Mouse (Mus musculus): Measurements from ENCODE around the gene 1110032F04Rik. TPM values are rescaled to one million over a fixed set of nuclear protein-coding genes. Genes with fewer than 3 reads are reported as not detected.

Gene 1110032F04Rik
- polyA plus RNA-seq, 1 experiment from 2014 or later = 0.30 TPM

DNA sequence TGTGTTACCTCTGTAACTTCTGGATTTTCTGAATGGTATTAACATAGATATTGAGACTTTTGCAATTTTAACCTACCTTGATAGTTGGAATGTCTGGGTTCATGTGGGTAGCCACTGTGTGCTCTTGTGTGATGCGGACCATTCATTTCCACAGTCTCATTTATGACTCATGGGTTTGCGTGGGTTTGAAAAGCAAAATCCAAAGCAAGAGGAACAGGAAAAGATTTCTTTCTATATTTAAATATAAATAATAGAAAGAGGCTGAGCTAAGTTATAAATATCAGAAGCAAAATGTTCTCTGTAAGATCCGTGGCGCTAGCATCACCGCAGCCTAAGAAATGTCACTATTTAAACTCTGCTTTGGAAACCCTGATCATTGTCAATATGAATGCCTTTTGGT, 41.7 kb upstream of the 1110032F04Rik start:
- Histone ChIP-seq H3K9ac (ENCODE audit: low read length) (no peak overlapping the region), H3K4me2 (replicated peaks; ENCODE audit: low read depth) (no peak overlapping the region), H3K4me1 (replicated peaks; ENCODE audit: control insufficient read depth, insufficient read depth) (no peaks in the 10 kb centered on the region), H3K36me3 (ENCODE audit: control insufficient read depth, insufficient read depth, low read length) (no peaks in the 10 kb centered on the region), H3K27me3 (ENCODE audit: control insufficient read depth, insufficient read depth, low read length) (no peaks in the 10 kb centered on the region), H3K9me3 (ENCODE audit: control insufficient read depth, low read length) (no peaks in the 10 kb centered on the region), H3K27ac (replicated peaks) (no peak overlapping the region), H3K4me3 (ENCODE audit: low read depth, low read length) (no peak overlapping the region)
- 72% methylated on average over 5 of the region's 5 CpGs for WGBS
- ATAC-seq (ENCODE audit: low FRiP score, low TSS enrichment) (no peak), DNase-seq (ENCODE audit: low spot score) (no peak)
- TF ChIP-seq CTCF (IDR thresholded peaks at IDR 0.05; ENCODE audit: low read depth) (no peak), EP300 (optimal IDR thresholded peaks at IDR 0.05) (no peak)

DNA sequence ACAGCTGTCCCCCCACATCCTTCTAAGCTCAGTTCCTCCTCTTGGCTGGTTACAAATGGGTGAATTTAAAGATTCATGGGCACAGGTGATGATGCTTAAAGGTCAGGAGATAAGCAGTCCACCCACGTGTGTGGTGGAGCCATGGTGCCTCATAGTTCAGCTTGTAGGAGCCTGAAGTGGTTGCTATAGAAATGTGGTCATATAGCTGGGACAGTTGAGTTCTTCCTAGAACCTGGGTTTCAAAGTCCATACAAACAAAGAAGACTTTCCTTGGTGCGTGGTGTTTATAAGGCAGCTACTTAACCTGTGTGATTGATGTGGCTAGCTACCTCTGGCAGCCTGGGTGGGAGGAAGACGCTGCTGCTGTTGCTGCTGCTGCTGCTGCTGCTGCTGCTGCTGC, 39.4 kb upstream of the 1110032F04Rik start:
- ATAC-seq (ENCODE audit: low FRiP score, low TSS enrichment) (no peak), DNase-seq (ENCODE audit: low spot score) (no peak)
- Histone ChIP-seq H3K4me2 (replicated peaks; ENCODE audit: low read depth) (no peak overlapping the region), H3K9me3 (ENCODE audit: control insufficient read depth, low read length) (no peaks in the 10 kb centered on the region), H3K4me3 (ENCODE audit: low read depth, low read length) (no peak overlapping the region), H3K4me1 (replicated peaks; ENCODE audit: control insufficient read depth, insufficient read depth) (no peaks in the 10 kb centered on the region), H3K27me3 (ENCODE audit: control insufficient read depth, insufficient read depth, low read length) (no peaks in the 10 kb centered on the region), H3K27ac (replicated peaks) (no peak overlapping the region), H3K36me3 (ENCODE audit: control insufficient read depth, insufficient read depth, low read length) (no peaks in the 10 kb centered on the region), H3K9ac (ENCODE audit: low read length) (no peak overlapping the region)
- TF ChIP-seq CTCF (IDR thresholded peaks at IDR 0.05; ENCODE audit: low read depth) (no peak), EP300 (optimal IDR thresholded peaks at IDR 0.05) (no peak)
- WGBS = 50% methylated on average over 3 of the region's 3 CpGs

DNA sequence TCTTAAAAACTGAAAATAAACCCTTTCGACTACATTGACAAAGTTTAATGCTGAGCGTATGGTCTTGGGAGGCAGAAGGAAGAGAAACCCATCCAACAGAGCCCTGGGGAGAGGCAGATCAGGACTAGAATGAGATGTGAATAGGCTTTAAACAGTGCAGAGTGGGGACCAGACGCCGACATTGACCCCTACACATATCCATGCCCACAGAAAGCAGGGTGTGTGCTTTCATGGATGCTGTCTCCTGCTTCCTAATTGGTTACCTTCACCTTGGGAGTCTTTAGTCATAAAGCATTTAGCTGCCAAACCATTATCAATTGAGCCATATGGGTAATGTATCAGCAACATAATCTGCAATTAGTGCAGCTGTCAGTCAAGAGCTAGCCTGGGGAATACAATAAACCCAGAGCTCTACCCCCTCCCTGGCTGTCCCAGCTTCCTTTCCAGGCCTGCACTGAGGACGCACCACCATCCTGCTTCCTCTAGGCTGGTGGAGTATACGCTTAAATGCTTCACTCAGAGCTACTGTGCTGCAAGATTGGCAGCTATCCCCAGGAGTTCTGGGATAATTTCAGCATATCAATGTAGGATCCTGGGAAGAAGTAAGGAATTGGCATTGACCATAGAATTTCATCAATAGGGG, 32.4 kb upstream of the 1110032F04Rik start:
- no peak overlapping the region for H3K4me2 ChIP-seq (replicated peaks; ENCODE audit: low read depth)
- no peak overlapping the region for H3K4me3 ChIP-seq (ENCODE audit: low read depth, low read length)
- no peak overlapping the region for H3K27ac ChIP-seq (replicated peaks)
- ATAC-seq (ENCODE audit: low FRiP score, low TSS enrichment) (no peak), DNase-seq (ENCODE audit: low spot score) (no peak)
- no peak for TF ChIP-seq EP300 (optimal IDR thresholded peaks at IDR 0.05)
- TF ChIP-seq CTCF (IDR thresholded peaks at IDR 0.05; ENCODE audit: low read depth) = no peak
- 88% methylated on average over 6 of the region's 6 CpGs for WGBS
- H3K9me3 ChIP-seq (ENCODE audit: control insufficient read depth, low read length) = no peaks in the 10 kb centered on the region
- H3K27me3 ChIP-seq (ENCODE audit: control insufficient read depth, insufficient read depth, low read length) = no peaks in the 10 kb centered on the region
- H3K36me3 ChIP-seq (ENCODE audit: control insufficient read depth, insufficient read depth, low read length) = no peaks in the 10 kb centered on the region
- no peak overlapping the region for H3K9ac ChIP-seq (ENCODE audit: low read length)
- no peaks in the 10 kb centered on the region for H3K4me1 ChIP-seq (replicated peaks; ENCODE audit: control insufficient read depth, insufficient read depth)

DNA sequence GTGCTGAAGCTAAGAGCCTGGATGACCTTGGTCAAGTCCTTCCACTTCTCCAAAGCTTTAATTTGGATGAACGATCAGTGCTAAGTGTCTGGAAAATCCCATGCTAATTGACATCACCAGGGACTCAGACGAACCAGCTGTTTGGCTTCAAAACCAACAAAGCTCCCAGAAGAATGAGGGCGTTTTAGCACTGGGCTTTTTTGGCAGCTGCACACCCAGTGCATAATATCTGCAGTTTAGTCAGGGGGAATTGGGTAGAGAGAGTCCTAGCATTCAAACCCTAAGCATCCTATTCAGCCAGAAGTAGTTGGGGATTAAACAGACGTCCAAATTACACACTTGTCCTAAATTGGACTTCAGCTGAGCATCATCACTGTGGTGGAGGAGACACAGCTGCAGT, 29.2 kb upstream of the 1110032F04Rik start:
- WGBS = 32% methylated on average over 4 of the region's 4 CpGs
- no peak overlapping the region for H3K9ac ChIP-seq (ENCODE audit: low read length)

DNA sequence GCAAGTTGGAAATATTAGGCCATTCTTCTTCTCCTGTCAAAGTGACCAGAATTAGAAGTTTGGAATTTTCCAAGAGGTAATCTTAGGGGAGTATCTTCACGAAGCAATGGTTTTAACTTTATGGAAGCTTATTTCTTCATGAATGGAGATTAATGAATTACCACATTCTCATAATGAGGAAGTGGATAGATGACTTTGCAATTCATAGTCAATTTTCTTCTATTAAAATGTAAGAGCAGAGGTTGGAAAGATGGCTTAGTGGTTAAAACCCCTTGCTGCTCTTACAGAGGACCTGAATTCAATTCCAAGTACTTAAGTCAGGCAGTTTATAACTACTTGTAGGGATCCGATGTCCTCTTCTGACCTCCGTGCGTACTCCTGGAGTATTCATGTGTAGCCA, 25.4 kb upstream of the 1110032F04Rik start:
- no peak overlapping the region for H3K4me2 ChIP-seq (replicated peaks; ENCODE audit: low read depth)
- H3K9me3 ChIP-seq (ENCODE audit: control insufficient read depth, low read length) = no peaks in the 10 kb centered on the region
- TF ChIP-seq CTCF (IDR thresholded peaks at IDR 0.05; ENCODE audit: low read depth) (no peak), EP300 (optimal IDR thresholded peaks at IDR 0.05) (no peak)
- DNase-seq (ENCODE audit: low spot score) (no peak), ATAC-seq (ENCODE audit: low FRiP score, low TSS enrichment) (no peak)
- 90% methylated on average over 4 of the region's 4 CpGs for WGBS
- no peaks in the 10 kb centered on the region for H3K27me3 ChIP-seq (ENCODE audit: control insufficient read depth, insufficient read depth, low read length)
- H3K9ac ChIP-seq (ENCODE audit: low read length) = no peak overlapping the region
- no peak overlapping the region for H3K27ac ChIP-seq (replicated peaks)
- H3K4me1 ChIP-seq (replicated peaks; ENCODE audit: control insufficient read depth, insufficient read depth) = no peaks in the 10 kb centered on the region
- no peak overlapping the region for H3K4me3 ChIP-seq (ENCODE audit: low read depth, low read length)
- no peaks in the 10 kb centered on the region for H3K36me3 ChIP-seq (ENCODE audit: control insufficient read depth, insufficient read depth, low read length)

More for the DNA sequence above, 29.2 kb upstream of the 1110032F04Rik start:
- Histone ChIP-seq H3K27me3 (ENCODE audit: control insufficient read depth, insufficient read depth, low read length) (no peaks in the 10 kb centered on the region), H3K27ac (replicated peaks) (no peak overlapping the region), H3K4me1 (replicated peaks; ENCODE audit: control insufficient read depth, insufficient read depth) (no peaks in the 10 kb centered on the region), H3K4me3 (ENCODE audit: low read depth, low read length) (no peak overlapping the region), H3K9me3 (ENCODE audit: control insufficient read depth, low read length) (no peaks in the 10 kb centered on the region), H3K4me2 (replicated peaks; ENCODE audit: low read depth) (no peak overlapping the region), H3K36me3 (ENCODE audit: control insufficient read depth, insufficient read depth, low read length) (no peaks in the 10 kb centered on the region)
- TF ChIP-seq CTCF (IDR thresholded peaks at IDR 0.05; ENCODE audit: low read depth) (no peak), EP300 (optimal IDR thresholded peaks at IDR 0.05) (no peak)
- DNase-seq (ENCODE audit: low spot score) (no peak), ATAC-seq (ENCODE audit: low FRiP score, low TSS enrichment) (no peak)

DNA sequence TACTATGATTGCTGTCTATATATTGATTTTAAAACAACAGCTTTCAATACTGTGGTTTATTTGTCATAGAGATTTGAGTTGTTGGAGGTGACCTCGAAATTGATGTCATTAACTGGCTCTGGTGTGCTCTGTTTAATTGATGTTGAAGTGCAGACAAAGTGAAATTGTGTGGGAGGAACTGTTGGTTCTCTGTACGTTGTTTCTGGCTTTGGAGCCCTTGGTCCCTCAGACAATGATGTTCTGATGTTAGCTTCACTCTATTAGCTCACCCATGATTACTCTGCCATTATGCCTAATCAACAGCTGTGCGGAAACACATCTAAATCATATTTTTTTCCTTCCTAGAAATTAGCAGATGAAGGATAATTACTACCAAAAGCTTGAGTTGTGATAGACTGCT, 21.1 kb upstream of the 1110032F04Rik start:
- no peaks in the 10 kb centered on the region for H3K4me1 ChIP-seq (replicated peaks; ENCODE audit: control insufficient read depth, insufficient read depth)
- DNase-seq (ENCODE audit: low spot score) = no peak
- ATAC-seq (ENCODE audit: low FRiP score, low TSS enrichment) = no peak
- TF ChIP-seq CTCF (IDR thresholded peaks at IDR 0.05; ENCODE audit: low read depth) (no peak), EP300 (optimal IDR thresholded peaks at IDR 0.05) (no peak)
- H3K9ac ChIP-seq (ENCODE audit: low read length) = no peak overlapping the region
- 51% methylated on average over 3 of the region's 3 CpGs for WGBS
- no peak overlapping the region for H3K4me2 ChIP-seq (replicated peaks; ENCODE audit: low read depth)
- H3K27ac ChIP-seq (replicated peaks) = no peak overlapping the region
- H3K36me3 ChIP-seq (ENCODE audit: control insufficient read depth, insufficient read depth, low read length) = no peaks in the 10 kb centered on the region
- H3K9me3 ChIP-seq (ENCODE audit: control insufficient read depth, low read length) = no peaks in the 10 kb centered on the region
- H3K4me3 ChIP-seq (ENCODE audit: low read depth, low read length) = no peak overlapping the region
- no peaks in the 10 kb centered on the region for H3K27me3 ChIP-seq (ENCODE audit: control insufficient read depth, insufficient read depth, low read length)

Data from stomach, postnatal 0 days (tissue).